Mouse (Mus musculus) ES-E14 (cell line): ENCODE measurements around the gene Zmynd10.

Experiments used
- HCFC1 ChIP-seq: IDR thresholded peaks from 2 replicates; pipeline ENCODE4 v1.6.1; 2012; ENCODE audit warnings: low read length, inconsistent platforms, borderline replicate concordance; ENCODE audit not compliant: insufficient read depth
- ZNF384 ChIP-seq: IDR thresholded peaks from 2 replicates; pipeline ENCODE4 v1.6.1; 2012; ENCODE audit warnings: low read depth, low read length, inconsistent platforms

- TF ChIP-seq HCFC1 (no peak), ZNF384 (no peak)
Measured at GRCm38 (mm10) chr9:107596619-107597569, 49.8 kb downstream of the Zmynd10 start.
